Mouse (Mus musculus): ENCODE measurements around the gene Gramd2.

Gramd2 gene

DNA sequence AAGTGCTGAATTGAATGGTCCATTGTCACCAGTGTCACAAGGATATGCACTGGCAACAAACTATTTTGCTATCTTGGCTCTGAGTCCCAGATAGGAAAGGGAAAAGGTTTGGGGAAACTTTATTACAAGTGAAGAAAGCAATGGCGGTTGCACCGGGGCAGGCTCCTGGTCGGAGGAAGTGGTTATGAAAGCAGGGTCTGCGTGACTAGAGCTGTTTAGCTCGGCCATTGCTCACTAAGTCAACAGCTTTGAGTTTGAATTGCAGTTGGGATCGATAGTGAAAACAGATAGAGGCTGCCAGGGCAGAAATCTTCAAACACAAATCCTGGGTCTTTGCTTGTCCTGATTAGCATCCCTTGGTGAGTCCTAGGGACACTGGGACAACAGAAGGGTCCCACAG lies 12.0 kb upstream of the Gramd2 start:
- peak in 1 of 2 experiments; percentile 49 for DNase-seq (ENCODE audit: low spot score in 2 of 2)

DNA sequence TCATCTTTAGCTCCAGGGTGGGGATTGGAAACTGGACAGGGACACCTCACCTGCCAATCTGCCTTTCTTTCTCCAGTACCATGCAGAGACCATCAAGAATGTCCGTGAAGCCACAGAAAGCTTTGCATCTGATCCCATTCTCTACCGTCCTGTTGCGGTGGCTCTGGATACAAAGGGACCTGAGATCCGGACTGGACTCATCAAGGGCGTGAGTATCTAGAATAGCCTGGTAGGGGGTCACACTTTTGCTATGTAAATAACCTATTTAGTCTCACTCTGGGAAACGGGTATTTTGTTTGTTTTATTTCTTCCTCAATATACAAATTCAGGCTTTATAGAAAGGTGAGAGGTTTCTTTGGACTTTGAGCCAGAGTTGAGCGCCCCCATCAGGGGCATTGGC lies 11.5 kb upstream of the Gramd2 start:
- DNase-seq (ENCODE audit: low spot score in 2 of 2) = no peak

DNA sequence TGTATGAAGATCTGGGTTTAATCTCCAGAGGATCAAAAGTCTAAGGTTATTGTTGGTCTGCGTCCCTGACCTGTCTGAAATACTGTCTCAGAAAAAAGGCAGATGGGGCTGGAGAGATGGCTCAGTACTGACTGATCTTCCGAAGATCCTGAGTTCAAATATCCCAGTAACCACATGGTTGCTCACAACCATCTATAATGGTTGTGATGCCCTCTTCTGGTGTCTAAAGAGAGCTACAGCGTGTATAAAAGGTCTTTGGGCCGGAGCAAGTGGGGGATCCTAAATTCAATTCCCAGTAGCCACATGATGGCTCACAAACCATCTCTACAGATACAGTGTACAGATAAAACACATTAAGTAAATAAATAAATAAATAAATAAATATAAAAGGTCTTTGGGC lies 10.8 kb upstream of the Gramd2 start:
- no peak for DNase-seq (ENCODE audit: low spot score in 2 of 2)

GRCm38 (mm10) chr9:59672195-59672894 lies 7.6 kb upstream of the Gramd2 start:
- no peak for DNase-seq (ENCODE audit: low spot score in 2 of 2)

DNA sequence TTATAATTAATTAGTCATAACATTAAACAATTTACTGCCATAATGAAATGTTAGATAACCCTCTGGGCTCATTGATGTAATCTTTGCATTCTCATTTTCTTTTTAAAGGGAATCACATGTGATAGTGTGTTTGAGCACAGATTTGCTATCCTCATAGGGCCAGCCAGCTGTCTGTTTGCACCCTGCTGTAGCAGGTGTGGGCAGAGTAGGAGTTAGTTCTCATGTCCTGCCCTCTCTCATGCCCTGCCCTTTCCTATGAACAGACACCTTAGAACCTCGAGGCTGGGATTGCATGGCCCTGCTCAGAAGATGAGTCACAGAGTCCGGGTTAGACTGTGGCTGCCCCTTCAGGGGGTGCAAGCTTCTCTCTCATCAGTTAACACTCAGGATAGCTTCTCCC lies 6.5 kb upstream of the Gramd2 start:
- no peak for DNase-seq (ENCODE audit: low spot score in 2 of 2)

GRCm38 (mm10) chr9:59675598-59675997 lies 4.3 kb upstream of the Gramd2 start:
- no peak for DNase-seq (ENCODE audit: low spot score in 2 of 2)

GRCm38 (mm10) chr9:59678313-59678712 lies 1.6 kb upstream of the Gramd2 start:
- DNase-seq (ENCODE audit: low spot score in 2 of 2) = no peak

- DNase-seq (ENCODE audit: low spot score in 2 of 2) = peak in 1 of 2 experiments; percentile 45
Measured at GRCm38 (mm10) chr9:59680534-59680875, 561 bp downstream of the Gramd2 start.

GRCm38 (mm10) chr9:59684020-59684419 lies 4.1 kb downstream of the Gramd2 start:
- no peak for DNase-seq (ENCODE audit: low spot score in 2 of 2)

DNA sequence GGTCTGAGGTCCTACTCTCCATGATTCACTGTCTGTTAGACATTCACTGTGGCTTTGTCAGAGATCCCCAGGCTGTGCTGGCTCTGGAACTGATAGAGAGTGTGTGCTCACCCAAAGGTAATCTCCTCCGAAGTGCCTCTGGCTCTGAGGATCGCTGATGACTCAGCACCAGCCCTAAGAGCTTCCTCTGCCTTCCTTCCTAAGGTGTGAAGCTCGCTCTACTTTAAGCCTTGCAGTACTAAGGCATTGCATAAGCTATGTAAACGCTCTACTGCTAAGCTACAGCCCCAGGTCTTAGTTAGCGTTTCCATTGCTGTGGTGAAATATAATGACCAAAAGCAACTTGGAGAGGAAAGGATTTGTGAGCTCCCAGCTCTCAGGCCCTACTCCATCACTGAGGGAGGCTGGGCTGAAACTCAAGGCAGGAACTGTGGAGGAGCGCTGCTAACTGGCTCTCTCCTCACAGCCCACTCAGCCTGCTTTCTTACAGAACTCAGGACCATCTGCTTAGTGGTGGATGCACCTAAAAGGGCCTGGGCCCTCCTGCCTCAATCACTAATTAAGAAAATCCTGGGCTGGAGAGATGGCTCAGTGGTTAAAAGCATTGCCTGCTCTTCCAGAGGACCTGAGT lies 7.6 kb downstream of the Gramd2 start:
- no peak for DNase-seq (ENCODE audit: low spot score in 2 of 2)

DNA sequence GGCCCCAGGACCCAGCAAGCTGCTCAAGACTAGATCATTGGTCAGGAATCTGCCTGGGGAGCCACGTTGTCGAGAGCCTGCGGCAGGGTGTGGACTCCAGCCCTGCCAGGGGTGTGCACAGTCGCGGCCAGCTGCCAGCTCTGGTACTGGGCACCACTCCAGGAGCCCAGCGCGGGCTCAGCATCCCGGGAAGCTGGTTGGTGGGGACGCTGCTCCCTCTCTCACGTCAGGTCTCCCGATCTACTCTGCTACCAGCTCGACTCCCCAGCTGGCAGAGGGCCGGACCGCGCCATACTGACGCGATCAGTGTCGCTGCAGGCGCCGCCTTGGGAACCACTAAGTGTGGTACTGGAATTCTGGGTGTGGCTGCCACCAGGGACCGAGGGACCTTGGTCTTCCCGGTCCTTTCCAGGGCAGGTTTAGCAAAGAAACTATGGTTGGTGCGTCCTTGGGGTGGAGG lies 11.7 kb downstream of the Gramd2 start:
- peak; percentile 53 to 68 for DNase-seq (ENCODE audit: low spot score in 2 of 2)

DNA sequence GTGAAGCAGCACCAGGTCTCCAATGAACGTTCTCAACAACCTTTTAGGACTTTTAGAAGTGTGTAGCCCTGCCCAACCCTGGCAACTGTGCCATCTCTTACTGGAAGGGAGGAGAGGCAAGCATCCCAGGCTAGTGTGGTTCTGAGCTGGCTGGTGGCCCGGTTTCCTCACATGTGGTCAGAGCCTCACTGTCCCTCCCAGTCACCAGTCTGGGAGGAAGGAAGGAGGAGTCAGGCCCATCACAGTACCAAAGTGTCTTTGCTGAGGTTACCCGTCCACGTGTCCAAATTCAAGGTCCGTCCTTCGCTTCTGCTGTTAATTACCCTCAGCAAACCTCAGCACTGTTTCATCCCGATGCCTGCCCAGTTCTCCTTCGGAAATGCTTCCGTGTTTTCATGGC lies 12.2 kb downstream of the Gramd2 start:
- DNase-seq (ENCODE audit: low spot score in 2 of 2) = no peak

DNA sequence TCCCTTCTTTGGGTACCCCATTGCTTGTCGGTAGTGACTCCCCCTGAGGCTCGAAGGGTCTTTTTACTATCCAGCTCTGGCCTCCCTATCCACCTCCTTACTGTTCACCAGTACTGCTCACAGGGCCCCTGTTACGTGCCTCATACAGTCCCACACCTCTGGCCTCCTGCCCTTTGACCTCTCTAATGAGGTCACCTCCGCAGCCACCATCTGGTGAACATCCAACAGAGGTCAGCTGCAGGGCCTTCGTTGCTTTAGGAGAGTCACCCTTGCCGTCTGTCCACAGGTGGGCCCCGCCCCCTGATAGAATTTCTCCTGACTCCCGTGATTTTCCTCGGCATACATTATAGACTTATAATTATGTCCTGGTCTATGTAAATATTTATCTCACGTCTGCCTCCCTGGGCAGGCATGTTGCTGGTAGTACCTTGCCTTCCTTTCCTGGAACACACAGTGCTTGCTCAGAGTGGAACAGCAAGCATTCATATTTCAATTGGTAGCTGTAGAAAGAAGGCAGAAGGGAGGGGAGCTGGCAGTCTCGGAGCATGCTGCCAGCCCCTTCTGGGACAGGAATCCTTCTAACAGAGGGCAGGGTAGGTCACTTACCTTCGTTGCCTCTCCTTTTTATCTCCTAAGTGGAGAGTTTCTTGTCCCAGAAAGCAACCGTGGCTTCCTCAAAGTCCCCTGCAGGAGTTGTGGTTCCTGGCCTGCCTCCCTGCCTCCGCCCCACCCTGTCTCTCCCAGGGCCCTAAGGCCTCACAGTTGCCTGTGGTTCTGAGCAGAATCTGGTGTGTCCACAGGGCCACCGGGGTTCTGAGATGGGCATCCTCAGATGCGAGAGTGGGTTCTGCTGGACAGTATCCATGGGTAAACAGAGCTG lies 14.9 kb downstream of the Gramd2 start:
- DNase-seq (ENCODE audit: low spot score in 2 of 2) = no peak

- DNase-seq (ENCODE audit: low spot score in 2 of 2) = no peak
Measured at GRCm38 (mm10) chr9:59695451-59695813, 15.5 kb downstream of the Gramd2 start.

DNA sequence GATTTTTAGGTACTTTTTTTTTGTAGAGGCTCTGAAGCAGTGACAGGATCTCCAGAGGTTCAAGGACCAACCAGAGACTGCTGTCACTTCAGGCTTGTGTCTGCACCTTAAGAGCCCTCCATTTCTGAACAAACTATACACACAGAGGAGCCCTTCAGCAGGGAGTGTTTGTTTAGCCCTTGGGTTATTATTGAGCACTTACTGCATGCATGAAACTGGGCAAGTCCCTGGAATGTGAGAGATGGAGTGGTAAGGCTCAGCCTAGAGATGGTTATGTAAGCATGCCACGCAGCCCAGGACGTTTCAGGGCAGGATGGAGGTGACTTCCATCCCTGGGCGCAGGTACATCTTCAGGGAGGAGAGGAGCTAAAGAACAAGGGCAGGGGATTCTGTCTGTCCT lies 16.4 kb downstream of the Gramd2 start:
- DNase-seq (ENCODE audit: low spot score in 2 of 2) = no peak

GRCm38 (mm10) chr9:59701094-59701493 lies 21.1 kb downstream of the Gramd2 start:
- no peak for DNase-seq (ENCODE audit: low spot score in 2 of 2)

DNA sequence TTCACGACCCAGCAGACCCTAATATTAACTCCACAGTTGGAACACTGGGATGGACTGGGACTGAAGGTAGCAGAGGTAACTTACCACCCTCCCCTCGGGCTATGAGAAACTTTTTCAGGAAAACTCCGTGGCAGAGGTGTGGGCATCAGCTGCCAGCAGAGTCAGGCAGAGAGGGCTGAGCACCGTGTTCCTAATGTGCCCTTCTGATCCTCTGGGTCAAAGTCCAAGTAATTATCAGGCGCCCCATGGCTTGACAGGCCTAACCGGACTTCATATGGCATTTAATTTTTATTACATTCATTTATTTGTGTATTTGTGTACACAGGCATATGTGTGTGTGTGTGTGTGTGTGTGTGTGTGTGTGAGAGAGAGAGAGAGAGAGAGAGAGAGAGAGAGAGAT lies 23.2 kb downstream of the Gramd2 start:
- DNase-seq (ENCODE audit: low spot score in 2 of 2) = no peak

DNA sequence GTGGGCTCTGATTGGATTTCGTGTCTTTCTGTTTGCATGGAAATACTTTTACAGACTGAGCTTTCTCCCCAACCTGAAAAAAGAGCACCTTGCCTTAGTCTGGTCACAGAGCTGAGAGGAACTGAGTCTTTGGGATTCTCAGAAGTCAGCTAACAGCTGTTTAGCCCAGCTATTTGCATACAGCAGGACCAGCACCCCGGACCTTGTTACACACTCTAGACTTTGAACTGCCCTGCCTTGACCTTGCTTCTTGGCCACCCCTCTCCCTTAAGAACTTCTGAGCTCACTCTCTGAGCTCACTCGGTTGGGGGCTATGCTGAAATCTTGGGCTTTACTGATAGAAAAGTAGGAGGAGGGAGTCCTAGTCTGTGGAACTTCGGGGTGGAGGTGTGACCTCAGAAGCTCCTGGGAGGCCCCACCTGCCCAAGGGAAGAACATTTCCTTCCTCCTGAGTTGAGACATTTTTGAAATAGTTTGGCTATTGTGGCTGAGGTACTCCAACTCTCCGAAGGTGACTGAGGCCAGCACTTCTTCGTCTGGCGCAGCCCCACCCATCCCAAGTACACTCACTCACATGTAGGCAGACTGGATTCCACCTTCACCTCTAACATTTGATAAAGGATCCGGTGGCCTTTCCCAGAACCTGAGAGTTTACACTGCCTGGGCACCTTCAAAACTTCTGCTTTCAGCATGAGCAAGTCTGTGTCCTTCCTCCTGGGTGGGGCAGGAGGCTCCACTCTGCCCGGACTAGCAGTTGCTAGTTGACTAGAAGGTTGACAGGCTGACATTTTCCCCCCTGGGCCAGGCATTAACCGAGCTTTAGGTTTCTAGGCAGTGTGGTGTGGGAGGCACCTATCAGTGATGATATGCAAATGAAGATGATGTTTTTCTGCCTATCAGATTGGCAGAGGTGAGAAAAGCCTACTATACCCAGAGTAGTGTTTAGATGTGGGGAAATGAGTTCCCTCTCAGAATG lies 27.2 kb downstream of the Gramd2 start:
- DNase-seq (ENCODE audit: low spot score in 2 of 2) = no peak

DNA sequence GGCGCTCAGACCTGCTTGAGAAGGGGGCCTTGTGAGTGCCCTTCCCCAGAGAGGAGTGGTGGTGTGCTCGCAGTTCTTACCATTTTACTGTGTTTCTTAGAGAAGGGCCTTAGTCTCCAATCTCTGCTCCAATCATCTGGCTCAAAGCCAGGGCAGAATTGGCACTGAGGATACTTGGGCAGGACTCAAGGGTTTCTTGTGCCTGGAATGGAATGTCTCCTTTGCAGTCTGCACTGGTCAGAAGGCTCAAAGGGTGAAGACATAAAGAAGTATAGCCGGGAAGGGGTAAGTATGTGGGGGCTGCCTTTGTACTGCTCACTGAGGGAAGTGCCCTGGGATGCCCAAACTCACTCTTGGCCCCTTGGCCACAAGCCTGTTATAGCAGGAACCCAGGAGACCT lies 29.3 kb downstream of the Gramd2 start:
- DNase-seq (ENCODE audit: low spot score in 2 of 2) = no peak

GRCm38 (mm10) chr9:59716275-59716898 lies 36.4 kb downstream of the Gramd2 start:
- no peak for DNase-seq (ENCODE audit: low spot score in 2 of 2)

- DNase-seq (ENCODE audit: low spot score in 2 of 2) = no peak
Measured at GRCm38 (mm10) chr9:59718237-59718636, 38.3 kb downstream of the Gramd2 start.

Measured in urinary bladder, adult 18-20 months (tissue).